Mouse (Mus musculus): ENCODE data around the gene Kcnj2. TPM values are rescaled to one million over a fixed set of nuclear protein-coding genes. Genes with fewer than 3 reads are reported as not detected.

The Kcnj2 gene
- polyA plus RNA-seq, 1 experiment from 2014 or later: 2.2 TPM

GRCm38 (mm10) chr11:111064751-111065527 is 1.0 kb upstream of the Kcnj2 start:
- H3K4me2 ChIP-seq (replicated peaks; ENCODE audit: low read depth, low read length): peak overlapping the region; percentile 81
- H3K9ac ChIP-seq (replicated peaks; ENCODE audit: low read depth): peak overlapping the region; percentile 9
- under 1% methylated on average over 24 of the region's 25 CpGs for WGBS
- no peaks in the 10 kb centered on the region for H3K36me3 ChIP-seq (ENCODE audit: insufficient read depth, low read length)
- TF ChIP-seq EP300 (IDR thresholded peaks at IDR 0.05) (peak; percentile 19; the same call in 1 of the 2 replicates), CTCF (IDR thresholded peaks at IDR 0.05) (peak; percentile 82)
- peak overlapping the region; percentile 28; the same call in 1 of the 2 replicates for H3K27ac ChIP-seq (ENCODE audit: low read length)
- no peaks in the 10 kb centered on the region for H3K9me3 ChIP-seq (ENCODE audit: low read length)
- H3K4me1 ChIP-seq (ENCODE audit: insufficient read depth, low read depth, low read length): no peaks in the 10 kb centered on the region; the same call in 1 of the 2 replicates
- peak; percentile 78 for DNase-seq (ENCODE audit: low spot score)
- H3K27me3 ChIP-seq (replicated peaks; ENCODE audit: insufficient read depth, low read length): no peaks in the 10 kb centered on the region
- H3K4me3 ChIP-seq (ENCODE audit: low read depth, low read length): peak overlapping the region; percentile 51
- ATAC-seq: no peak

- Histone ChIP-seq H3K36me3 (ENCODE audit: insufficient read depth, low read length) (no peaks in the 10 kb centered on the region), H3K27me3 (replicated peaks; ENCODE audit: insufficient read depth, low read length) (no peaks in the 10 kb centered on the region), H3K9me3 (ENCODE audit: low read length) (no peaks in the 10 kb centered on the region), H3K9ac (replicated peaks; ENCODE audit: low read depth) (0 out of 2 replicates have a peak overlapping the region, but pooled peaks have one; percentile 23), H3K4me3 (ENCODE audit: low read depth, low read length) (peak overlapping the region; percentile 51), H3K27ac (ENCODE audit: low read length) (no peak overlapping the region), H3K4me1 (ENCODE audit: insufficient read depth, low read depth, low read length) (no peaks in the 10 kb centered on the region; the same call in 1 of the 2 replicates), H3K4me2 (replicated peaks; ENCODE audit: low read depth, low read length) (peak overlapping the region; percentile 81)
- DNase-seq (ENCODE audit: low spot score) (peak; percentile 57), ATAC-seq (peak; percentile 55)
- TF ChIP-seq EP300 (IDR thresholded peaks at IDR 0.05): no peak
- TF ChIP-seq CTCF (IDR thresholded peaks at IDR 0.05): no peak
- WGBS: under 1% methylated on average over 9 of the region's 9 CpGs
Measured at GRCm38 (mm10) chr11:111066299-111066691, 331 bp downstream of the Kcnj2 start.

- ATAC-seq (no peak), DNase-seq (ENCODE audit: low spot score) (no peak)
- Histone ChIP-seq H3K4me3 (ENCODE audit: low read depth, low read length) (peak overlapping the region; percentile 51; the same call in 1 of the 2 replicates), H3K9me3 (ENCODE audit: low read length) (no peaks in the 10 kb centered on the region), H3K36me3 (ENCODE audit: insufficient read depth, low read length) (0 out of 2 replicates have a peak, but pooled peaks cover under 1% of the 10 kb centered on the region), H3K27ac (ENCODE audit: low read length) (no peak overlapping the region), H3K4me1 (ENCODE audit: insufficient read depth, low read depth, low read length) (no peaks in the 10 kb centered on the region; the same call in 1 of the 2 replicates), H3K4me2 (replicated peaks; ENCODE audit: low read depth, low read length) (peak overlapping the region; percentile 81), H3K9ac (replicated peaks; ENCODE audit: low read depth) (no peak overlapping the region), H3K27me3 (replicated peaks; ENCODE audit: insufficient read depth, low read length) (no peaks in the 10 kb centered on the region)
- 36% methylated on average over 3 of the region's 3 CpGs for WGBS
- TF ChIP-seq EP300 (IDR thresholded peaks at IDR 0.05) (no peak), CTCF (IDR thresholded peaks at IDR 0.05) (no peak)
Measured at GRCm38 (mm10) chr11:111067787-111068186, 1.8 kb downstream of the Kcnj2 start.

- Histone ChIP-seq H3K27me3 (replicated peaks; ENCODE audit: insufficient read depth, low read length) (no peaks in the 10 kb centered on the region), H3K4me1 (ENCODE audit: insufficient read depth, low read depth, low read length) (no peaks in the 10 kb centered on the region; the same call in 1 of the 2 replicates), H3K27ac (ENCODE audit: low read length) (no peak overlapping the region), H3K4me3 (ENCODE audit: low read depth, low read length) (no peak overlapping the region), H3K9ac (replicated peaks; ENCODE audit: low read depth) (no peak overlapping the region), H3K4me2 (replicated peaks; ENCODE audit: low read depth, low read length) (no peak overlapping the region), H3K36me3 (ENCODE audit: insufficient read depth, low read length) (0 out of 2 replicates have a peak, but pooled peaks cover 4% of the 10 kb centered on the region), H3K9me3 (ENCODE audit: low read length) (no peaks in the 10 kb centered on the region)
- TF ChIP-seq CTCF (IDR thresholded peaks at IDR 0.05): no peak
- TF ChIP-seq EP300 (IDR thresholded peaks at IDR 0.05): no peak
- DNase-seq (ENCODE audit: low spot score) (peak; percentile 38), ATAC-seq (no peak)
Measured at GRCm38 (mm10) chr11:111070460-111070859, 4.5 kb downstream of the Kcnj2 start.

GRCm38 (mm10) chr11:111074131-111074530 is 8.2 kb downstream of the Kcnj2 start:
- no peaks in the 10 kb centered on the region; the same call in 1 of the 2 replicates for H3K4me1 ChIP-seq (ENCODE audit: insufficient read depth, low read depth, low read length)
- H3K4me2 ChIP-seq (replicated peaks; ENCODE audit: low read depth, low read length): no peak overlapping the region
- H3K4me3 ChIP-seq (ENCODE audit: low read depth, low read length): no peak overlapping the region
- H3K9me3 ChIP-seq (ENCODE audit: low read length): no peaks in the 10 kb centered on the region
- 0 out of 2 replicates have a peak, but pooled peaks cover 4% of the 10 kb centered on the region for H3K36me3 ChIP-seq (ENCODE audit: insufficient read depth, low read length)
- H3K9ac ChIP-seq (replicated peaks; ENCODE audit: low read depth): no peak overlapping the region
- H3K27ac ChIP-seq (ENCODE audit: low read length): no peak overlapping the region
- DNase-seq (ENCODE audit: low spot score): no peak
- H3K27me3 ChIP-seq (replicated peaks; ENCODE audit: insufficient read depth, low read length): no peaks in the 10 kb centered on the region
- TF ChIP-seq CTCF (IDR thresholded peaks at IDR 0.05) (no peak), EP300 (IDR thresholded peaks at IDR 0.05) (no peak)
- ATAC-seq: no peak

GRCm38 (mm10) chr11:111078107-111078506 is 12.1 kb downstream of the Kcnj2 start:
- no peaks in the 10 kb centered on the region for H3K9me3 ChIP-seq (ENCODE audit: low read length)
- no peak overlapping the region for H3K27ac ChIP-seq (ENCODE audit: low read length)
- WGBS: 76% methylated on average over 11 of the region's 11 CpGs
- no peak overlapping the region for H3K9ac ChIP-seq (replicated peaks; ENCODE audit: low read depth)
- H3K4me2 ChIP-seq (replicated peaks; ENCODE audit: low read depth, low read length): no peak overlapping the region
- H3K36me3 ChIP-seq (ENCODE audit: insufficient read depth, low read length): no peaks in the 10 kb centered on the region
- DNase-seq (ENCODE audit: low spot score): no peak
- no peak for ATAC-seq
- H3K27me3 ChIP-seq (replicated peaks; ENCODE audit: insufficient read depth, low read length): no peaks in the 10 kb centered on the region
- no peak overlapping the region for H3K4me3 ChIP-seq (ENCODE audit: low read depth, low read length)
- TF ChIP-seq EP300 (IDR thresholded peaks at IDR 0.05) (no peak), CTCF (IDR thresholded peaks at IDR 0.05) (no peak)
- no peaks in the 10 kb centered on the region for H3K4me1 ChIP-seq (ENCODE audit: insufficient read depth, low read depth, low read length)

All from lung, postnatal 0 days (tissue).